Mouse (Mus musculus) limb, embryonic 13.5 days (tissue): ENCODE data around the gene Stk10. TPM values are rescaled to one million over a fixed set of nuclear protein-coding genes. Genes with fewer than 3 reads are reported as not detected.
"Not testable (repeated sequence)": the region's sequence is repeated elsewhere in the genome, so short reads cannot be mapped to it uniquely, and the experiment has no call there.

ENCODE experiments used
- ATAC-seq: fragments of 200-750 bp; cut with Nextera tagmentation; 2 replicates; pipeline ENCODE4 v1.8.0; 2017; ENCODE audit warnings: low read depth, moderate number of reproducible peaks, moderate TSS enrichment; ENCODE audit not compliant: low FRiP score
- H3K27ac ChIP-seq: fragments of 300-500 bp; sonication (generic); 2 replicates; pipeline ENCODE4 v1.5.1; 2015; ENCODE audit warnings: inconsistent platforms, mild to moderate bottlenecking, moderate library complexity
- H3K27me3 ChIP-seq: fragments of 300-500 bp; sonication (generic); 2 replicates; pipeline ENCODE4 v1.6.1; 2015; ENCODE audit warnings: mild to moderate bottlenecking, inconsistent platforms
- H3K36me3 ChIP-seq: fragments of 300-500 bp; sonication (generic); 2 replicates; pipeline ENCODE4 v1.6.1; 2015; ENCODE audit warnings: inconsistent platforms, mild to moderate bottlenecking, moderate library complexity
- H3K4me1 ChIP-seq: fragments of 300-500 bp; sonication (generic); 2 replicates; pipeline ENCODE4 v1.6.1; 2015; ENCODE audit warnings: inconsistent platforms
- H3K4me2 ChIP-seq: fragments of 300-500 bp; sonication (generic); replicated peaks from 2 replicates; pipeline ENCODE4 v1.6.1; 2015; ENCODE audit warnings: inconsistent platforms, mild to moderate bottlenecking, moderate library complexity
- H3K4me3 ChIP-seq: fragments of 300-500 bp; sonication (generic); 2 replicates; pipeline ENCODE4 v1.5.1; 2015; ENCODE audit warnings: moderate library complexity, mild to moderate bottlenecking, inconsistent platforms
- H3K9ac ChIP-seq: fragments of 300-500 bp; sonication (generic); 2 replicates; pipeline ENCODE4 v1.6.1; 2015; ENCODE audit warnings: mild to moderate bottlenecking, inconsistent platforms
- H3K9me3 ChIP-seq: fragments of 300-500 bp; sonication (generic); 2 replicates; pipeline ENCODE4 v1.6.1; 2016; ENCODE audit warnings: inconsistent platforms
- WGBS: fragments of 180-500 bp; shearing (Covaris S2); methylation state at CpG from one replicate; pipeline ENCODE4 v1.1.7; 2015; 5-methylcytosine and 5-hydroxymethylcytosine counted together
- polyA plus RNA-seq: library from polyadenylated mRNA; unstranded; fragments of >200 nt; fragmentation: Nextera tagmentation; extraction: Ambion mirVana; gene quantifications from 2 replicates; pipeline ENCODE4 v1.2.1, GENCODE M21; 2015

Gene Stk10
- polyA plus RNA-seq, 1 experiment from 2014 or later = 3.1 TPM

DNA sequence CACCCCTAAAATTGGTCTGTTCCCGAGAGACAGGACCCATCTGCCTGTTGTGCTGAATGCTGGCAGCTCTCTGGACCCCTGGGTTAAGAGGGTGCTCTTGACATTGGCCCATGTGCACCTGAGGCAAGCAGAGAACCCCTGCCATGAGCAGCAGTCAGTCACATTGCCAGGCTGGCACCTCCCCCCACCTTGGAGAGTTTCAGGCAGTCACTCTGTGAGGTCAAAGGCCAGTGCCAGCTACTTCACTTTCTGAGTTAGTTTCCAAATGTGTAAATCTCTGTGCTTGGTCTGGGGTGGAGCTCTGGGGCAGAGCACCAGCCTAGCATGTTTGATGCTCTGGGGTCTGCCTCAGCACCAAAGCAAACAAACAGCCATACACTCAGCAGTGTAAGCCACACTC, 84.9 kb downstream of the Stk10 start:
- WGBS = 74% methylated on average over 1 of the region's 1 CpGs
- no peak for ATAC-seq
- Histone ChIP-seq H3K36me3 (0 out of 2 replicates have a peak, but pooled peaks cover 4% of the 10 kb centered on the region), H3K4me3 (no peak overlapping the region), H3K4me2 (no peak overlapping the region), H3K27me3 (no peaks in the 10 kb centered on the region), H3K9me3 (no peaks in the 10 kb centered on the region), H3K27ac (no peak overlapping the region), H3K9ac (no peak overlapping the region), H3K4me1 (peaks cover 24% of the 10 kb centered on the region)

DNA sequence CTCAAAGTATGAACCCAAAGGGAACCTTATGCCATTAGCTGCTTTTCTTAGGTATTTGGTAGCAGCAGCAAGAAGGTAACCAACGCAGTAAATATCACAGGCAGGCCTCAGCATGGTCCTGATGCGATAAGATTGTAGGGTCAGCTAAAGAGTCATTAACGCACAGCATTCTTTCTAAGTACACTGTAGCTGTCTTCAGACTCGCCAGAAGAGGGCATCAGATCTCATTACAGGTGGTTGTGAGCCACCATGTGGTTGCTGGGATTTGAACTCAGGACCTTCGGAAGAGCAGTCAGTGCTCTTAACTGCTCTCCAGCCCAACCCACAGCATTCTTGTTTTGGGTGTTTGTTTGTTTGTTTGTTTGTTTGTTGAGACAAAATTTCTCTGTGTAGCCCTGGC, 85.5 kb downstream of the Stk10 start:
- 82% methylated on average over 5 of the region's 5 CpGs for whole genome bisulfite sequencing
- H3K36me3 ChIP-seq, H3K27me3 ChIP-seq, ATAC-seq, H3K27ac ChIP-seq, H3K4me2 ChIP-seq, H3K9me3 ChIP-seq, H3K9ac ChIP-seq, H3K4me3 ChIP-seq: not testable (repeated sequence)
- peaks cover 24% of the 10 kb centered on the region for H3K4me1 ChIP-seq

GRCm38 (mm10) chr11:32619257-32619816, 86.2 kb downstream of the Stk10 start:
- ATAC-seq = peak; percentile 51; the same call in 1 of the 2 replicates
- Histone ChIP-seq H3K4me2 (no peak overlapping the region; the same call in 1 of the 2 replicates), H3K9ac (no peak overlapping the region), H3K4me3 (no peak overlapping the region), H3K27me3 (no peaks in the 10 kb centered on the region), H3K36me3 (0 out of 2 replicates have a peak, but pooled peaks cover 4% of the 10 kb centered on the region), H3K4me1 (peaks cover 24% of the 10 kb centered on the region), H3K27ac (peak overlapping the region; percentile 71), H3K9me3 (no peaks in the 10 kb centered on the region)
- WGBS = 31% methylated on average over 8 of the region's 8 CpGs

- no peak for ATAC-seq
- Histone ChIP-seq H3K9ac (no peak overlapping the region), H3K4me2 (no peak overlapping the region), H3K9me3 (no peaks in the 10 kb centered on the region), H3K36me3 (0 out of 2 replicates have a peak, but pooled peaks cover 4% of the 10 kb centered on the region), H3K4me1 (peaks cover 24% of the 10 kb centered on the region), H3K4me3 (no peak overlapping the region), H3K27ac (no peak overlapping the region), H3K27me3 (no peaks in the 10 kb centered on the region)
- 84% methylated on average over 6 of the region's 6 CpGs for WGBS
Measured at GRCm38 (mm10) chr11:32619866-32620456, 86.9 kb downstream of the Stk10 start.

DNA sequence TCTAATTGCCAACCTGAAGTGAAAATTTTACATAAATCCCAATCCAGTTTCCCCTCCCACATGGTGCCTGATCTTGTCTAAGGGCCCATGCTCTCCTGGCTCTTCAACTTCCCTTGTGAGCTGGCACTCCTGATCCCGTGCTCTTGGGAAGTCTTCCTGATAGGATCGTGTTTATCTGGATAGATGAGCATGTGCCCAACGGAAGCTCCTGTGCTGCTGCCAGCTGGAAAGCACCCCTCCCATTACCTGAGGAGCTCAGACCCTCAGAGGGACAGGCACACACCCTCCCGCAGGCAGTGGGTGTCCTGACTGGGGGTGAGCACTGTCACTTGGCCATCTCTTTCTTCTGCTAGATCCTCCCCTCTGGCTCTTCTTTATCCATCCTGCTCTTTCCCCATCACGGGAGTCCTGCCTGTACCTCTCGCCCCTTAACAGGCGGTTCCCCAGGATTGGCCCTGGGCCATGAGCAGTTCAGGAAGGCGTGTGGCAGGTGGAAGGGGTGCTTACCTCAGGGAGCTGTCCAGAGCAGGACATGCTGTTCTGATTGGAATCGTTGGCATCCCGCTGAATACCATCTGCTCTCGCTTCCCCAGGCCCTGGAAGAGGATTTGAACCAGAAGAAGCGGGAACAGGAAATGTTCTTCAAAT, 88.8 kb downstream of the Stk10 start:
- Histone ChIP-seq H3K9me3 (no peaks in the 10 kb centered on the region), H3K27me3 (no peaks in the 10 kb centered on the region), H3K9ac (no peak overlapping the region), H3K4me3 (no peak overlapping the region), H3K4me1 (peaks cover 16% of the 10 kb centered on the region), H3K36me3 (0 out of 2 replicates have a peak, but pooled peaks cover 4% of the 10 kb centered on the region), H3K27ac (no peak overlapping the region), H3K4me2 (no peak overlapping the region)
- ATAC-seq = no peak
- 73% methylated on average over 12 of the region's 12 CpGs for WGBS

GRCm38 (mm10) chr11:32622479-32623190, 89.5 kb downstream of the Stk10 start:
- H3K9ac ChIP-seq = no peak overlapping the region

GRCm38 (mm10) chr11:32623236-32623635, 90.1 kb downstream of the Stk10 start:
- no peak overlapping the region for H3K27ac ChIP-seq
- peaks cover 16% of the 10 kb centered on the region for H3K4me1 ChIP-seq
- no peaks in the 10 kb centered on the region for H3K9me3 ChIP-seq
- 0 out of 2 replicates have a peak, but pooled peaks cover 4% of the 10 kb centered on the region for H3K36me3 ChIP-seq
- no peaks in the 10 kb centered on the region for H3K27me3 ChIP-seq
- no peak overlapping the region for H3K4me2 ChIP-seq
- no peak for ATAC-seq
- WGBS = 76% methylated on average over 5 of the region's 5 CpGs
- no peak overlapping the region for H3K9ac ChIP-seq
- no peak overlapping the region for H3K4me3 ChIP-seq

More at GRCm38 (mm10) chr11:32622479-32623190, 89.5 kb downstream of the Stk10 start:
- Histone ChIP-seq H3K9me3 (no peaks in the 10 kb centered on the region), H3K27me3 (no peaks in the 10 kb centered on the region), H3K27ac (no peak overlapping the region), H3K4me3 (no peak overlapping the region), H3K4me2 (no peak overlapping the region), H3K4me1 (peaks cover 16% of the 10 kb centered on the region), H3K36me3 (0 out of 2 replicates have a peak, but pooled peaks cover 4% of the 10 kb centered on the region)
- ATAC-seq = no peak
- WGBS = 84% methylated on average over 13 of the region's 13 CpGs

- Histone ChIP-seq H3K4me2 (no peak overlapping the region), H3K4me1 (peaks cover 14% of the 10 kb centered on the region), H3K9ac (no peak overlapping the region), H3K9me3 (no peaks in the 10 kb centered on the region), H3K36me3 (0 out of 2 replicates have a peak, but pooled peaks cover 4% of the 10 kb centered on the region), H3K4me3 (no peak overlapping the region), H3K27me3 (no peaks in the 10 kb centered on the region), H3K27ac (no peak overlapping the region)
- WGBS = 73% methylated on average over 6 of the region's 6 CpGs
- no peak for ATAC-seq
Measured at GRCm38 (mm10) chr11:32623912-32624311, 90.8 kb downstream of the Stk10 start.

GRCm38 (mm10) chr11:32625677-32626076, 92.6 kb downstream of the Stk10 start:
- 40% methylated on average over 1 of the region's 1 CpGs for WGBS

DNA sequence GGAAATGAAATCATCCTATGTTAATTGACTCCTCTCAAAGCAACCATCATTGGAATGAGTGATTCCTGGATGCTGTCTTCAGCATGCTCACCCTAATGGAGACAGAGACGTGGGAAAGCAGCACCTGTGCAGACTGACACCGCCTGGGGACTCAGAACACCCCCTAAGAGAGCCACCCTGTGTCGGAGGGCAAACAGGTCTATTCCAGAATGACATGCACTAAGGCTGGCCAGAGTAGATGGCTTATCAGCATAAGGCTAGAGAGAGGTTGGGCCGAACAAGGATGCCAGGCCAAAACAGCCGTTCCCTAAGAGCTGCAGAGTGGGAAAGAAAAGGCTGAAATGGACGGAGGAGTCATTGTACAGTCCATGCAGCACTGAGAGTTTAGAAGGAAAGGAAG, 93.0 kb downstream of the Stk10 start:
- Histone ChIP-seq H3K36me3 (0 out of 2 replicates have a peak, but pooled peaks cover 4% of the 10 kb centered on the region), H3K9ac (no peak overlapping the region), H3K4me1 (no peaks in the 10 kb centered on the region), H3K27ac (no peak overlapping the region), H3K4me3 (no peak overlapping the region), H3K27me3 (no peaks in the 10 kb centered on the region), H3K4me2 (no peak overlapping the region), H3K9me3 (no peaks in the 10 kb centered on the region)
- 79% methylated on average over 6 of the region's 6 CpGs for WGBS
- no peak for ATAC-seq

More at GRCm38 (mm10) chr11:32625677-32626076, 92.6 kb downstream of the Stk10 start:
- Histone ChIP-seq H3K9ac (no peak overlapping the region), H3K36me3 (0 out of 2 replicates have a peak, but pooled peaks cover 4% of the 10 kb centered on the region), H3K27me3 (no peaks in the 10 kb centered on the region), H3K4me2 (no peak overlapping the region), H3K9me3 (no peaks in the 10 kb centered on the region), H3K4me3 (no peak overlapping the region), H3K27ac (no peak overlapping the region), H3K4me1 (no peaks in the 10 kb centered on the region)
- no peak for ATAC-seq

- no peak for ATAC-seq
- Histone ChIP-seq H3K36me3 (no peaks in the 10 kb centered on the region), H3K9ac (no peak overlapping the region), H3K27me3 (no peaks in the 10 kb centered on the region), H3K27ac (no peak overlapping the region), H3K4me1 (no peaks in the 10 kb centered on the region), H3K4me2 (no peak overlapping the region), H3K9me3 (no peaks in the 10 kb centered on the region), H3K4me3 (no peak overlapping the region)
- WGBS = 82% methylated on average over 6 of the region's 6 CpGs
Measured at GRCm38 (mm10) chr11:32627900-32628299, 94.8 kb downstream of the Stk10 start.

DNA sequence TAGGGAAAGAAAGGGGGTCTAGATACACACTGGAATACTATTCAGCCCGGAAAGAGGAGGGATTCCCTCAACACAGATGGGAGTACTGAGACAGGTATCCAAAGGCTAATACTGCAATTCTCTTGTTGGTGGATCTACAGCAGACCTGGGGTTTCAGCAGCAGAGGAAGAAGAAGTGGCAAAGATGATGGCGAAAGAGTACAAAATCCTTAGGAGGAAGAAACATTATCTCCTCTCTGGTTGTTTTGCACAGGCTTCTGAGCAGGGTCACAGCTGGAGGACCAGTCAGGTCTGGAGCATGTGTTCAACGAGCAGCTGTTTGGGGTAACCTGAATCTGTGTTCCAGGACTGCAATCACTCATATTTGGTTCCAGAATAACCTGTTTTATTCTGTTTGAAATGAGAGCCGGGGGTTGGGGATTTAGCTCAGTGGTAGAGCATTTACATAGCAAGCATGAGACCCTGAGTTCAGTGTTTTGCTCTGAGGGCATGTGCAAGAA, 96.7 kb downstream of the Stk10 start:
- H3K4me1 ChIP-seq = no peaks in the 10 kb centered on the region
- H3K9ac ChIP-seq = no peak overlapping the region
- H3K27me3 ChIP-seq = no peaks in the 10 kb centered on the region
- WGBS = 70% methylated on average over 4 of the region's 4 CpGs
- H3K4me3 ChIP-seq = no peak overlapping the region
- no peaks in the 10 kb centered on the region for H3K36me3 ChIP-seq
- ATAC-seq = no peak
- no peak overlapping the region for H3K27ac ChIP-seq
- H3K9me3 ChIP-seq = no peaks in the 10 kb centered on the region
- no peak overlapping the region for H3K4me2 ChIP-seq
